Mouse (Mus musculus) CD4-positive, CD25-positive, alpha-beta regulatory T cell (primary cell): ENCODE measurements around the gene Olfr364-ps1. TPM values are rescaled to one million over a fixed set of nuclear protein-coding genes. Genes with fewer than 3 reads are reported as not detected.

Experiments
- polyA plus RNA-seq: library from polyadenylated mRNA; unstranded; fragments of 100-300 nt; shearing (Covaris generic); gene quantifications from one replicate; pipeline ENCODE4 v1.2.1, GENCODE M21; 2017

The Olfr364-ps1 gene
- polyA plus RNA-seq, result not detected

GRCm38 (mm10) chr2:37139022-37139421 lies at the start of gene Olfr364-ps1:
TSS of gene Olfr364-ps1 (plus strand) at chr2:37139322.

GRCm38 (mm10) chr2:37117810-37118209 lies 21.3 kb upstream of the Olfr364-ps1 start, which contains the start of gene Olfr362:
TSS of gene Olfr362 (minus strand) at chr2:37117910.

GRCm38 (mm10) chr2:37187898-37188297 lies 48.8 kb downstream of the Olfr364-ps1 start, which contains the start of gene Olfr365:
TSS of gene Olfr365 (plus strand) at chr2:37188198.

Other genes starting within 250 kb of the Olfr364-ps1 start
- gene Olfr353, start 246.4 kb upstream of the Olfr364-ps1 start, polyA plus RNA-seq, result not detected
- gene Olfr354, start 233.6 kb upstream of the Olfr364-ps1 start, polyA plus RNA-seq, result not detected
- not detected for gene Olfr355, start 210.4 kb upstream of the Olfr364-ps1 start, polyA plus RNA-seq
- gene Olfr356, start 202.2 kb upstream of the Olfr364-ps1 start, polyA plus RNA-seq, result not detected
- gene Olfr357, start 145.5 kb upstream of the Olfr364-ps1 start, polyA plus RNA-seq, result not detected
- gene Olfr358, start 130.0 kb upstream of the Olfr364-ps1 start, polyA plus RNA-seq, result 0.05 TPM
- gene Olfr360, start 73.6 kb upstream of the Olfr364-ps1 start, polyA plus RNA-seq, result not detected
- gene Olfr361, start 50.0 kb upstream of the Olfr364-ps1 start, polyA plus RNA-seq, result not detected
- not detected for gene Olfr362, start 21.4 kb upstream of the Olfr364-ps1 start, polyA plus RNA-seq
- gene Olfr365, start 48.9 kb downstream of the Olfr364-ps1 start, polyA plus RNA-seq, result not detected
- gene Olfr366, start 72.3 kb downstream of the Olfr364-ps1 start, polyA plus RNA-seq, result not detected
- not detected for gene Olfr368, start 187.2 kb downstream of the Olfr364-ps1 start, polyA plus RNA-seq
- gene Pdcl, start 220.0 kb downstream of the Olfr364-ps1 start, polyA plus RNA-seq, result 32.0 TPM